Mouse (Mus musculus): ENCODE measurements around the gene Gda. TPM values are rescaled to one million over a fixed set of nuclear protein-coding genes. Genes with fewer than 3 reads are reported as not detected.

The Gda gene
- 10 to 100 TPM in 7 of 26 experiments, 1 to 10 TPM in 19; 3.1 to 52.9 (median 5.5) TPM for total RNA-seq (2018; cell fraction: chromatin; rRNA removed)
- 10 to 100 TPM in 2 of 26 experiments, 1 to 10 TPM in 24; 4.3 to 11.5 (median 7.7) TPM for total RNA-seq (2018; cell fraction: cytosol; rRNA removed)
- 10 to 100 TPM in 9 of 26 experiments, 1 to 10 TPM in 17; 5.0 to 58.6 (median 7.9) TPM for total RNA-seq (2018; cell fraction: nucleus; rRNA removed)
- 6.0 to 13.2 TPM (median 7.6 TPM) in 3 replicates for polyA plus RNA-seq (2018)

DNA sequence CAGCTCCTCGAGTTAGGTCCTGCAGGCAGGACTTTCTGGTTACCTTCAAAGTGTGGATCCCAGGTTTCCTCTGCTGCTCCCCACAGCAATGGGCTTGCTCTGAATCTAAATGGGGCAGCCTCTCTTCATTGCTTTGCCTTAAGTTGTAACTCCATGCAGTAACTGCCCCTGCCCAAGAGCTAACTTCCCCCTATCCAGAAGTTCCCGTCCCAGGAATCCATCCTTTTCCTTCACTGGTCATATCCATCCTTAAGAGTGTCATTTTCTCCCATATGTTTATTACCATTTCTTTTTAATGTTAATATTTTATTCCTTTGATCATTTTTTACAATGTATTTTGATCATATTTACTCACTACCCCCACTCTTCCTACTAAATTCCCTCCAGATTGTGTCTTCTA lies at the start of gene Gda:
Gda (minus strand) TSS at position 101 of the 400 bp plus-strand sequence.
- 68% methylated on average over 2 of the region's 2 CpGs for WGBS (ENCODE audit: missing documents)
- peak within 1 kb of the TSS; percentile 44 for H3K4me3 ChIP-seq (ENCODE audit: inconsistent target)
- H3K79me2 ChIP-seq (ENCODE audit: inconsistent target) = peaks cover 39% of the 10 kb centered on the region; the same call in 1 of the 2 replicates
- no peaks in the 10 kb centered on the region for H3K36me3 ChIP-seq (ENCODE audit: inconsistent target)
- no peak within 1 kb of the TSS for H3K27ac ChIP-seq

DNA sequence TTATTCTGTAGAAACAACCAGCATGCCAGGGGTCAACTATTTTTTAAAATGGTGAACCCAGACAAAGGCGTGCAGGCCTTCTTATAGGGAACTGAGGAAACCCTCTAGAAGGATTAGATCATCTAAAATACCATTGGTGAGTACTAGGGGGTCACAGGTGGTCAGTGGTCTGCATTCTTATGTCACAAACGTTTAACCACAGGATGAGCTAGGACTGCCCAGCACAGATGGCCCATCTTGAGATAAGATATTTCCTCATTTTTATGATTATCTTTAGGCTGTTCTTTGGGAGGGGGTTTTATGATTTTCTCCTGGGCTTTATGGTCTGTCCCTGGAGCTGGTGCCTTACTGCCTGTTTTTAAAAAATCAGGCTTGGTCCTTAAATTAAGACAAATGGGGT lies 47.0 kb upstream of the Gda start:
- no peaks in the 10 kb centered on the region for H3K36me3 ChIP-seq (ENCODE audit: inconsistent target)
- H3K27ac ChIP-seq = no peak overlapping the region
- WGBS (ENCODE audit: missing documents) = 30% methylated on average over 2 of the region's 2 CpGs
- H3K4me3 ChIP-seq (ENCODE audit: inconsistent target) = no peak overlapping the region
- no peaks in the 10 kb centered on the region for H3K79me2 ChIP-seq (ENCODE audit: inconsistent target)

DNA sequence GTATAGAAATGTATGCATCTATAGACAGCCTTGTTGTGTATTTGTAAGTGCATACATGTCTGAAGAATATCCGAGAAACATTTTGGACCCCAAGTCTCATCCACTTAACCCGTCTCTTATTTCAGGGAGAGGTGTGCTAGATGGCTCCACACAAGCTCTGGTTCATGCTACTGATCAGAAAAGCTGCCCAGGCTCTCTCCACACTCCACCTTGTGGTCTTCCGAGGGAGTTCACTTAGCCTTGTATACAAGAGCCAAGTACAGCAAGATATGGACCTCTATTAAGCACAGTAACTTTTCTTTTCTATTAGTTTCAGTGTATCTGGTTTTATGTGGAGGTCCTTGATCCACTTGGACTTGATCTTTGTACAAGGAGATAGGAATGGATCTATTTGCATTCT lies 36.9 kb upstream of the Gda start:
- Histone ChIP-seq H3K79me2 (ENCODE audit: inconsistent target) (no peaks in the 10 kb centered on the region), H3K4me3 (ENCODE audit: inconsistent target) (no peak overlapping the region), H3K36me3 (ENCODE audit: inconsistent target) (no peaks in the 10 kb centered on the region), H3K27ac (no peak overlapping the region)
- WGBS (ENCODE audit: missing documents) = 49% methylated on average over 3 of the region's 3 CpGs

DNA sequence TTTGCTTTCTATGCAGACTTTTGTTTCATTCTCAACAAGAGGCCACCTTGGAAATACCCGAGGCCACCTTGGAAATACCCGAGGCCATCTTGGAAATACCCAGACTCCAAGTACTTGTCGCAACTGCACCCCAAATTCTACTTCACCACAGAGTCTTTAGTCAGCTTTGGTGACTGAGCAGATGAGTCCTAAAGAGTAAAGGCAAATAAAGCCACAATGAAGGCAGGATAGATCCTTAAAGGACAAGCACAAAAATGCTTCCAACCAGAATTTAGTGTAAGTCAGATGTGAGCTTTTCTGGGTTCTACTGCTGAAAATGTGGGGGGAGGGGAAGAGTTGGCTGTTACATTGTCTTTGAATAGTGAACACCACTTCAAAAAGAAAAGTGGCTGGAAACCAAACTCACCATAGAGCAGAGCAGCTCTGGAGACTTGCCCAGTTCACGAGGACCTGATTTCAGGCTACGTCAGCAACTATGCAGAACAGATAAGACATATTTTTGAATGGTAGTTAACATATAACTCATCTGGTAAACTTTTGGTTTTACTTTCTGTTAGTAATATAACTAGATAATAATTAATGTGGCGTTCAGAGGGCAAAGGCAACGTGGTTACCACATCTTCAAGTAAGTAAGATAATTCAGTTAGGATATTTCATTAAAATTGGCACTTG lies 34.5 kb upstream of the Gda start:
- H3K79me2 ChIP-seq (ENCODE audit: inconsistent target) = no peaks in the 10 kb centered on the region
- no peaks in the 10 kb centered on the region for H3K36me3 ChIP-seq (ENCODE audit: inconsistent target)
- 89% methylated on average over 7 of the region's 7 CpGs for WGBS (ENCODE audit: missing documents)
- H3K27ac ChIP-seq = no peak overlapping the region
- no peak overlapping the region for H3K4me3 ChIP-seq (ENCODE audit: inconsistent target)

DNA sequence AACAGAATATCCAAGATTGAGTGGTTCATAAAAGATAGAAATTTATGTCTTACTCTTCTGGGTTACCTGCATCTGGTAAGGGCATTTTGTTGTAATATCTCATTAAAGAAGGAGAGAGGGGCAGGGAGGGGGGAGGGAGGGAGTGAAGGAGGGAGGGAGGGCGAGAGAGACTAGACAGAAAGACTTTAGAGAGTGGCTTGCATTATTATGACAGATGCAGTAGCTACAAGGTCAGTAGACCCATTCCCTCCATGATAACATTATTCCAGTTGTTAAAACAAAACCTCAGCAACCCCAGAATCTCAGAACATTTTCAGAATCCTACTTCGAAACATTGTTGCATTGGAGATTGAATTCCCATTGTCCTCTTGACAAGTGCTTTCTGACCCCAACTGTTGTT lies 33.9 kb upstream of the Gda start:
- no peak overlapping the region for H3K4me3 ChIP-seq (ENCODE audit: inconsistent target)
- no peak overlapping the region for H3K27ac ChIP-seq
- no peaks in the 10 kb centered on the region for H3K79me2 ChIP-seq (ENCODE audit: inconsistent target)
- no peaks in the 10 kb centered on the region for H3K36me3 ChIP-seq (ENCODE audit: inconsistent target)
- WGBS (ENCODE audit: missing documents) = 92% methylated on average over 2 of the region's 2 CpGs

DNA sequence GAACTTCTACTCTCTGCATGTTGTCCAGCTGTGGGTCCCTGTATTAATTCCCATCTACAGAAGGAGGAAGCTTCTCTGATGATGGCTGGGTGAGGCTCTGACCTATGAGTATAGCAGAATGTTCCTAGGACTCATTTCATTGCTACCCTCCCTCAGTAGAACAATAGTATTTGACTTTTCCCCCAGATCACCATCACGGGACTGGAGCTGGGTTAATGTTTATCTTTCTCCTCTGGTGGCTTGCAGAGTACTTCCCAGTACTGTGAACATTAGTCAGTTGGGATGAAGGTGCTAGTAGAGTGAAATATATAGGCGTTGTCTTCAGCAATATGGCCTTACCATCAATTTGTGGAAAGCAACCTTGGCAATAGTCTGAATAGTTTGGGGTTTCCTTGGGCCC lies 31.5 kb upstream of the Gda start:
- Histone ChIP-seq H3K36me3 (ENCODE audit: inconsistent target) (no peaks in the 10 kb centered on the region), H3K4me3 (ENCODE audit: inconsistent target) (no peak overlapping the region), H3K27ac (no peak overlapping the region), H3K79me2 (ENCODE audit: inconsistent target) (no peaks in the 10 kb centered on the region)
- 93% methylated on average over 2 of the region's 2 CpGs for WGBS (ENCODE audit: missing documents)

DNA sequence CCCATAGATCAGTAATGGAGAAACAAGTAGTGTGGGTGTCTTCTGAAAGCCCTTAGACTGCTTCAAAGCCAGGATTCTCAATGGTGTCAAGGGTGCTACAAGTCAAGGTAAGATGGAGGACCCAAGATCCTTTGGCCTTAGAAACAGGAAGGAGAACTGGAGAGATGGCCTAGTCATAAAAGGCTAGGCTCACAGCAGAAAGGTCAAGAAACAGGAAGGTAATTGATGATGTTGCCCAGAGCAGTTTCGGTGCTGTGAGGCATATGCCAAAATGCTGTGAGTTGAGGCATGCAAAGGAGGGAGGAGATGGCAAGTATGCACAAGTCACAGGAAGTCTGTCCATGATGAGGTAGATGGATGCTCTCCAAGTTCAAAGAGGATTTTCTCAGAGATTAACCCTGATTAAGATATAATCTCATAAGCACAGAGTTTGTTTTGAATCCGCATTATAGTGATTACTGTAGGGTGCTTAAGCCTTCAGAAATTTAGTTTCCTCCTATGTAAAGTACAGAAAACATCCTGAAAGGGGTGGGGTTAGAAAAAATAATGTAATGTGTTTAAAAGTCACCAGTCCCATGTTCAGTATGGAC lies 26.2 kb upstream of the Gda start:
- Histone ChIP-seq H3K27ac (no peak overlapping the region), H3K36me3 (ENCODE audit: inconsistent target) (no peaks in the 10 kb centered on the region), H3K79me2 (ENCODE audit: inconsistent target) (no peaks in the 10 kb centered on the region), H3K4me3 (ENCODE audit: inconsistent target) (no peak overlapping the region)
- 83% methylated on average over 2 of the region's 2 CpGs for WGBS (ENCODE audit: missing documents)

DNA sequence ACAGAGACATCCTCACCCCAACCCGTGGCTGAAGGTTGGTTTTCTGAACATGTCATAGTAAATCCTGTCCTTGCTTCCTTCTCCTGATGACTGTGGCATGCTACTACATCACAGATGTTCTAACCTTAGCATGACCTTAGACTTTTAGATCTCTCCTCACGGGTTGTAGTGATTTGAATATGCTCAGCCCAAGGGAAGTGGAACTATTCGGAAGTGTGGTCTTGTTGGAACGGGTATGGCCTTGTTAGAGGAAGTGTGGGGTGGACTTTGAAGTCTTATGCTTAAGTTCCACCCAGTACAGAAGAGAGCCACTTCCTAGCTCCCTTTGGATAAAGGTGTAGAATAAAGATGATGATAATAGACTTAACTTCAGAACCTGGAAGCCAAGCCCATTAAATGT lies 22.6 kb upstream of the Gda start:
- H3K27ac ChIP-seq = no peak overlapping the region
- WGBS (ENCODE audit: missing documents) = 13% methylated on average over 4 of the region's 4 CpGs
- H3K36me3 ChIP-seq (ENCODE audit: inconsistent target) = no peaks in the 10 kb centered on the region
- H3K4me3 ChIP-seq (ENCODE audit: inconsistent target) = no peak overlapping the region
- H3K79me2 ChIP-seq (ENCODE audit: inconsistent target) = no peaks in the 10 kb centered on the region

DNA sequence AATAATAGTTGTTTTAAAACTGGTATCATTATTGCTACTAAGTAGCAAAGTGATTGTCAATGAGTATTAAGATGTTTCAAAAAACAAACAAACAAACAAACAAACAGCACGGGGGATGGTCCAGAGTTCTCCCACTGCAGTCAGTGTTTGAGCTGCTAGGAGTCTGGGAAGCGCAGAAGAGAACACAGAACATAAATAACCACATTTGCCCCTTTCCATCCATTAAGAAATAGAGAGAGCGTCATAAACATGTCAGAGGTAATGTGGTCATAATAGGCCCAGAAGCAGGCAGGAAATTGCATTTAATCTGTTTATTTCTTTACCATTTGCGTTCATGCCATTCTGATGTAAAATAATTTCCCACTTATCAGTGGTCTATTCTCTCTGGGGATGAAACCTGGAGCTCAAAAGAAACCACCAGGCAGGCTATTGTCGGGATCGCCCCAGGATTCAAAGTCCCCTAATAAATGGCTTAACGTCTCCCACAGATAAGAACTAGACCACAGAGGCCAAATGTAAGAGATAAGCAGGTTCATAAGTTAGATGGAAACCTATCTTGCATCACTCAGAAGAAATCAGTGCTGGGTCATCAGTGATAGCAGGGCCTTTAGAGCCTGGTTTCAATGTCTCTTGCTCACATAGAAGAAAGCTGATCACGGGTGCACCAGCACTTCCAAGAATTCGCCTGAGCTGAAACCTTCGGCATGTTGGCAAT lies 20.7 kb upstream of the Gda start:
- no peak overlapping the region for H3K27ac ChIP-seq
- H3K36me3 ChIP-seq (ENCODE audit: inconsistent target) = no peaks in the 10 kb centered on the region
- 91% methylated on average over 10 of the region's 10 CpGs for whole genome bisulfite sequencing (ENCODE audit: missing documents)
- H3K4me3 ChIP-seq (ENCODE audit: inconsistent target) = no peak overlapping the region
- no peaks in the 10 kb centered on the region for H3K79me2 ChIP-seq (ENCODE audit: inconsistent target)

DNA sequence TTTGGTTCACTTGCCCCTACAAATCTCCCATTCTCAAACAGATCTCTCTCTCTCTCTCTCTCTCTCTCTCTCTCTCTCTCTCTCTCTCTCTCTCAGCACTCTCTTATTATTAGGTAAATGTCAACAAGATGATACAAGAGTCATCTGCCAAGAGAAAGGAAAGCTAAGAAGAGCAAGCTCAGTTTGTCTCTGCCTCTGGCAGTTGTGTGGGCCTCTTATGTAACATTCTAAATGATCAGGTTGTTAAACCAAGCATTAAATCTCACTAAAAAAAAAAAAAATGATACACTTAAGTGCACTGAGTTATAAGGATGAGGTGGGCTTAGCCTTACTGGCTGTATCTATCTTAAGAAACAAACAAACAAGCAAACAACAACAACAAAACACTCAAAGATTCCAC lies 18.1 kb upstream of the Gda start:
- H3K4me3 ChIP-seq (ENCODE audit: inconsistent target) = no peak overlapping the region
- no peaks in the 10 kb centered on the region for H3K79me2 ChIP-seq (ENCODE audit: inconsistent target)
- H3K36me3 ChIP-seq (ENCODE audit: inconsistent target) = no peaks in the 10 kb centered on the region
- H3K27ac ChIP-seq = no peak overlapping the region

DNA sequence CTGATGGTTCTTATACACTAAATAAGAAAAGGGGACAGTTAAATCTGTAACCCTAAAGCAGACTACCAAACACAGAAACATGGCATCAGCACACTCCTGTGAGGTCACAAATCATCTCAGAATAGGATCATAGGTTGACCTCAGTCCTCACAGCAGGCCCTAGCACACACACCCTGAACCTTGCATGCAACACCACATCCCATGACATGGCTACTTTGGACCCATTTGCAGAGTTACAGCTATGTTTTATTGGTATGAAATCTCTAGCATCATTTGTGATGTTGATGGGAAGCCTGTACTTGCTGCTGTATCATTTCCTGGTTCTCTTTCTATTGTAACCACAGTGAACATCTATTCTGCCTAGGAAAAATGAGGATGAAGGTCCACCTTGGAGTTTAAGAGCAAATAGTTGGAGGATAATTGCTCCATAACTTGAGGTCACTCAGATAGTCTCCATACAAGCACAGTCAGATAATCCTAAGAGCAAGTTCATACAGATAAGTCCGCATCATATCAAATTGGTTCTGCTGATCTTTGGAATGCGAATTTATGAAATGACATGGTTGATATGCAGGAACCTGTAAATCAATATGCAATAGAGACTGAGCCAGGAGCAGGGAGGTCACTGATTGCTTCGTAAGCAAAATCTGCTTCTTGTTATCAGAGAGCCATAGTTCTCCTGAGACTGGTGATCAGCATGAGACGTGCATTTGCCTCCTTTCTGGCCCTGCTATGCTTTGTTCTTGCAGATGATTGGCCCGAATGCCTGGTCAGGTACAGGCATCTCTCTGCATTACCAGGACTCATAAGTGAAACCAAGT lies 14.1 kb upstream of the Gda start:
- H3K4me3 ChIP-seq (ENCODE audit: inconsistent target) = no peak overlapping the region
- WGBS (ENCODE audit: missing documents) = 95% methylated on average over 5 of the region's 5 CpGs
- H3K36me3 ChIP-seq (ENCODE audit: inconsistent target) = no peaks in the 10 kb centered on the region

DNA sequence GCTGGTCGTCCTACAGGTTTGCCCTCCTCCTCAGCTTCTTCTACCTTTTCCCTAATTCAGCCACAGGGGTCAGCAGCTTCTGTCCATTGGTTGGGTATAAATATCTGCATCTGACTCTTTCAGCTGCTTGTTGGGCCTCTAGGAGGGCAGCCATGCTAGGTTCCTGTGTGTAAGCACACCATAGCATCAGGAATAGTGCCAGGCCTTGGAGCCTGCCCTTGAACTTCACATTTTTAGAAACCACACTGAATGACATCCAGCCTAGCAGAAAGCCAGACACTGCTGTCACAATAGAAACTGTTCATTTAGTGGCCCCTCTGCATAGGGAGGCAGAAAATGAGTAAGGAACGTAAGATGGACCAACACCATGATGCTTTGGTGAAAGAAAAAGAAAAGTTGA lies 8.9 kb upstream of the Gda start:
- Histone ChIP-seq H3K36me3 (ENCODE audit: inconsistent target) (no peaks in the 10 kb centered on the region), H3K79me2 (ENCODE audit: inconsistent target) (no peaks in the 10 kb centered on the region), H3K27ac (no peak overlapping the region), H3K4me3 (ENCODE audit: inconsistent target) (no peak overlapping the region)
- 97% methylated on average over 2 of the region's 2 CpGs for WGBS (ENCODE audit: missing documents)

More for the DNA sequence above, 14.1 kb upstream of the Gda start:
- no peak overlapping the region for H3K27ac ChIP-seq
- H3K79me2 ChIP-seq (ENCODE audit: inconsistent target) = no peaks in the 10 kb centered on the region

DNA sequence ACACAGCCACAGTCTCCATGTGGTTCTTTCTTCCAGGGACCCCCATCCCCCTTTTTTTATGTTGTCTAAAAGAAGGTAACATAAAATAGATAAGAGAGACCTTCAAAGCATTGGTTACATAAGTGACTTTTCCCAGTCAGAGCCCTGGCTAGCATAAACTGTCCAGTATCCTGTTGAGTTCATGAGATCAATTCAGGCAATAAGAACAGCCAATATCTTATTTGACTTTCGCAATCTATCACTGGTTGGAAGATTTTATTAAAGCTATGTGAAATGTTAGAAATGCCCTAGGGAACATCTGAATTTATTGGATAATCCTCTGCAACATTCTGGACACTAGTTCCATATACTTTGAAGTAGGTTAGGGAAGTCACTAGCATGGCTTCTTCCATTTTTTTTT lies 7.8 kb upstream of the Gda start:
- 100% methylated on average over 1 of the region's 1 CpGs for WGBS (ENCODE audit: missing documents)
- Histone ChIP-seq H3K27ac (no peak overlapping the region), H3K79me2 (ENCODE audit: inconsistent target) (no peaks in the 10 kb centered on the region)

DNA sequence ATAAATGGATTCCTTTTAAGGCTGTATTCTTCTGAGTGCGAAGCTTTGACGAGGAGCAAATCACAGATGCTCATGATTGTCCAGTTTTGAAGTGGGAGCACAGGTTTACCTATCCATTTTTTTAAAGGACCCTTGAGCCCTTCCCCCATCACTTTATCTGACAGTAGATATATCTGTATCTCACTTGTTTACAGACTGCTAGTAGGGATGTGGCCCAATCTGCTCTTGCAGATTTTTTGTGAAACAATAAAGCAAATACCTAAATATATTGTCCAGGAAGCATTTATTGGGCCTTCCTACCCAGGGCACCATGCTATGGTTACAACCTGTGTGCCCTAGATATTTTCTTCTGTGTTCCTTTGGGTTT lies 6.8 kb upstream of the Gda start:
- 91% methylated on average over 2 of the region's 2 CpGs for WGBS (ENCODE audit: missing documents)
- Histone ChIP-seq H3K36me3 (ENCODE audit: inconsistent target) (no peaks in the 10 kb centered on the region), H3K4me3 (ENCODE audit: inconsistent target) (no peak overlapping the region), H3K79me2 (ENCODE audit: inconsistent target) (no peaks in the 10 kb centered on the region), H3K27ac (no peak overlapping the region)

More for the DNA sequence above, 7.8 kb upstream of the Gda start:
- no peaks in the 10 kb centered on the region for H3K36me3 ChIP-seq (ENCODE audit: inconsistent target)
- H3K4me3 ChIP-seq (ENCODE audit: inconsistent target) = no peak overlapping the region

All from macrophage (primary cell).